In genomic region chrX:152336123-152336522, GRCm38 (mm10) we compare ENCODE assay signal across 10 mouse cellular contexts. TPM values are rescaled to one million over a fixed set of nuclear protein-coding genes. Genes with fewer than 3 reads are reported as not detected.
A peak's percentile ranks its signal among the peaks of the same experiment; 100 is the strongest.
DNase-seq lines count a peak whose midpoint lies in the region; ATAC-seq and TF ChIP-seq lines count a peak whose summit lies in the region.
"Not testable (repeated sequence)": the region's sequence is repeated elsewhere in the genome, so short reads cannot be mapped to it uniquely, and the experiment has no call there.
"Had no signal": no experiment of that assay in that cellular context is flagged by ENCODE, and none has a peak within 500 bp of the region (broad histone marks: within the 10 kb centered on the region; RNA-seq: fewer than 3 reads in every experiment).

No protein-coding gene starts in this region.

- 46% methylated on average over 4 of the region's 4 CpGs for WGBS in forebrain, embryonic 12.5 days
- WGBS in heart, embryonic 12.5 days, result 36% methylated on average over 4 of the region's 4 CpGs
- WGBS in hindbrain, embryonic 15.5 days, result 32% methylated on average over 4 of the region's 4 CpGs
- 48% methylated on average over 4 of the region's 4 CpGs for WGBS in kidney, postnatal 0 days
- WGBS in liver, embryonic 13.5 days (ENCODE audit: insufficient replicate concordance), result 59% methylated on average over 4 of the region's 4 CpGs
- WGBS in midbrain, embryonic 10.5 days, result 53% methylated on average over 4 of the region's 4 CpGs
- WGBS in neural tube, embryonic 13.5 days, result 44% methylated on average over 4 of the region's 4 CpGs

- not testable (repeated sequence) for H3K4me1 ChIP-seq in brown adipose tissue, adult 24 weeks (ENCODE audit: control insufficient read depth, insufficient read depth, insufficient read length, low read length); heart, embryonic 12.5 days (replicated peaks); kidney, postnatal 0 days (replicated peaks; ENCODE audit: insufficient read depth, low read length); liver, embryonic 13.5 days (replicated peaks)
- H3K4me1 ChIP-seq in forebrain, embryonic 12.5 days, result peaks cover 22% of the 10 kb centered on the region
- H3K4me1 ChIP-seq in hindbrain, embryonic 15.5 days (replicated peaks), result peaks cover 23% of the 10 kb centered on the region
- H3K4me1 ChIP-seq in midbrain, embryonic 10.5 days, result peaks cover 21% of the 10 kb centered on the region
- H3K4me1 ChIP-seq in neural tube, embryonic 13.5 days (replicated peaks), result peaks cover 30% of the 10 kb centered on the region

- peak overlapping the region; percentile 48; the same call in 1 of the 2 replicates for H3K4me3 ChIP-seq in brown adipose tissue, adult 24 weeks (ENCODE audit: insufficient read depth, low read depth, low read length)
- H3K4me3 ChIP-seq in forebrain, embryonic 12.5 days (replicated peaks), result peak overlapping the region; percentile 27; the same call in 1 of the 2 replicates
- H3K4me3 ChIP-seq in heart, embryonic 12.5 days, result peak overlapping the region; percentile 34
- H3K4me3 ChIP-seq in hindbrain, embryonic 15.5 days; kidney, postnatal 0 days (replicated peaks; ENCODE audit: low read depth, low read length); neural tube, embryonic 13.5 days: not testable (repeated sequence)
- H3K4me3 ChIP-seq in liver, embryonic 13.5 days (replicated peaks), result peak overlapping the region; percentile 54
- peak overlapping the region; percentile 48 for H3K4me3 ChIP-seq in midbrain, embryonic 10.5 days

- peaks cover 18% of the 10 kb centered on the region for H3K36me3 ChIP-seq in forebrain, embryonic 12.5 days (replicated peaks)
- peaks cover 23% of the 10 kb centered on the region for H3K36me3 ChIP-seq in heart, embryonic 12.5 days
- peaks cover 13% of the 10 kb centered on the region; the same call in 1 of the 2 replicates for H3K36me3 ChIP-seq in hindbrain, embryonic 15.5 days
- H3K36me3 ChIP-seq in kidney, postnatal 0 days (ENCODE audit: insufficient read depth, low read length); liver, embryonic 13.5 days: not testable (repeated sequence)
- H3K36me3 ChIP-seq in midbrain, embryonic 10.5 days, result peaks cover 29% of the 10 kb centered on the region
- H3K36me3 ChIP-seq in neural tube, embryonic 13.5 days, result peaks cover 20% of the 10 kb centered on the region

- H3K9me3 ChIP-seq in forebrain, embryonic 12.5 days; heart, embryonic 12.5 days (replicated peaks); hindbrain, embryonic 15.5 days; kidney, postnatal 0 days (replicated peaks; ENCODE audit: low read length); liver, embryonic 13.5 days (replicated peaks); midbrain, embryonic 10.5 days (replicated peaks); neural tube, embryonic 13.5 days: not testable (repeated sequence)

- peak overlapping the region; percentile 30 for H3K4me2 ChIP-seq in forebrain, embryonic 12.5 days
- H3K4me2 ChIP-seq in heart, embryonic 12.5 days, result peak overlapping the region; percentile 63
- H3K4me2 ChIP-seq in hindbrain, embryonic 15.5 days, result peak overlapping the region; percentile 55
- H3K4me2 ChIP-seq in kidney, postnatal 0 days (ENCODE audit: low read length), result peak overlapping the region; percentile 35; the same call in 1 of the 2 replicates
- peak overlapping the region; percentile 62 for H3K4me2 ChIP-seq in liver, embryonic 13.5 days
- peak overlapping the region; percentile 50 for H3K4me2 ChIP-seq in neural tube, embryonic 13.5 days

- TF ChIP-seq CTCF in kidney, postnatal 0 days (IDR thresholded peaks at IDR 0.05; ENCODE audit: low read depth), result not testable (repeated sequence)

- not testable (repeated sequence) for H3K9ac ChIP-seq in forebrain, embryonic 12.5 days; heart, embryonic 12.5 days; hindbrain, embryonic 15.5 days; kidney, postnatal 0 days (ENCODE audit: low read depth, low read length); liver, embryonic 13.5 days; neural tube, embryonic 13.5 days

- not testable (repeated sequence) for DNase-seq in kidney, postnatal 0 days (ENCODE audit: low spot score); liver, embryonic 13.5 days; midbrain, embryonic 10.5 days (ENCODE audit: low spot score)

- H3K27me3 ChIP-seq in forebrain, embryonic 12.5 days, result peaks cover 55% of the 10 kb centered on the region
- H3K27me3 ChIP-seq in heart, embryonic 12.5 days (replicated peaks), result peaks cover 28% of the 10 kb centered on the region
- peaks cover 25% of the 10 kb centered on the region for H3K27me3 ChIP-seq in hindbrain, embryonic 15.5 days
- H3K27me3 ChIP-seq in kidney, postnatal 0 days (ENCODE audit: insufficient read depth, low read length); liver, embryonic 13.5 days: not testable (repeated sequence)
- H3K27me3 ChIP-seq in midbrain, embryonic 10.5 days (ENCODE audit: low read depth, poor library complexity, severe bottlenecking), result peaks cover 88% of the 10 kb centered on the region
- H3K27me3 ChIP-seq in neural tube, embryonic 13.5 days, result peaks cover 66% of the 10 kb centered on the region

- ATAC-seq in forebrain, embryonic 12.5 days (ENCODE audit: low FRiP score), result peak; percentile 42
- not testable (repeated sequence) for ATAC-seq in heart, embryonic 12.5 days (ENCODE audit: insufficient number of reproducible peaks, low FRiP score); hindbrain, embryonic 15.5 days (ENCODE audit: low FRiP score, low read depth); liver, embryonic 13.5 days (ENCODE audit: low read depth)
- ATAC-seq in kidney, postnatal 0 days (replicated peaks; ENCODE audit: low FRiP score, low read depth), result 0 out of 2 replicates have a peak, but pooled peaks have one; percentile 2
- peak; percentile 40 for ATAC-seq in neural tube, embryonic 13.5 days (ENCODE audit: low read depth)

- not testable (repeated sequence) for H3K27ac ChIP-seq in brown adipose tissue, adult 24 weeks (replicated peaks; ENCODE audit: low read depth, low read length); heart, embryonic 12.5 days (ENCODE audit: poor library complexity, severe bottlenecking); kidney, postnatal 0 days; liver, embryonic 13.5 days
- H3K27ac ChIP-seq in forebrain, embryonic 12.5 days, result peak overlapping the region; percentile 97; the same call in 1 of the 2 replicates
- peak overlapping the region; percentile 92 for H3K27ac ChIP-seq in hindbrain, embryonic 15.5 days (replicated peaks)
- peak overlapping the region; percentile 93 for H3K27ac ChIP-seq in midbrain, embryonic 10.5 days (replicated peaks)
- peak overlapping the region; percentile 93 for H3K27ac ChIP-seq in neural tube, embryonic 13.5 days (replicated peaks)

RNA-seq across cellular contexts. Expression of gene Tspyl2, which starts 6.1 kb away (rescaled TPM):
- 7.0 and 7.7 TPM in 2 replicates for polyA plus RNA-seq in brown adipose tissue, adult 24 weeks (2012; ENCODE audit: insufficient read depth, insufficient read length, missing spikeins)
- 48.3 and 49.7 TPM in 2 replicates for polyA plus RNA-seq in forebrain, embryonic 12.5 days (2016; fragmentation: Nextera tagmentation; extraction: Ambion mirVana)
- polyA plus RNA-seq in heart, embryonic 12.5 days (2016; fragmentation: Nextera tagmentation; extraction: Ambion mirVana), result 19.5 and 22.3 TPM in 2 replicates
- 53.1 and 63.9 TPM in 2 replicates for polyA plus RNA-seq in hindbrain, embryonic 15.5 days (2015; fragmentation: Nextera tagmentation; extraction: Ambion mirVana)
- 16.1 and 18.5 TPM in 2 replicates for polyA plus RNA-seq in kidney, postnatal 0 days (2015; fragmentation: Nextera tagmentation; extraction: Ambion mirVana)
- 6.1 and 7.4 TPM in 2 replicates for polyA plus RNA-seq in liver, embryonic 13.5 days (2015; fragmentation: Nextera tagmentation; extraction: Ambion mirVana)
- polyA plus RNA-seq in midbrain, embryonic 10.5 days (2016; fragmentation: Nextera tagmentation; extraction: Ambion mirVana), result 31.9 and 35.2 TPM in 2 replicates
- 56.7 and 57.7 TPM in 2 replicates for polyA plus RNA-seq in neural tube, embryonic 13.5 days (2015; fragmentation: Nextera tagmentation; extraction: Ambion mirVana)

RNA-seq across cellular contexts. Expression of gene Kantr, which starts 8.8 kb away (rescaled TPM):
- 2.9 and 3.3 TPM in 2 replicates for polyA plus RNA-seq in brown adipose tissue, adult 24 weeks (2012; ENCODE audit: insufficient read depth, insufficient read length, missing spikeins)
- polyA plus RNA-seq in forebrain, embryonic 12.5 days (2016; fragmentation: Nextera tagmentation; extraction: Ambion mirVana), result 19.1 and 19.2 TPM in 2 replicates
- polyA plus RNA-seq in heart, embryonic 12.5 days (2016; fragmentation: Nextera tagmentation; extraction: Ambion mirVana), result 8.8 and 10.9 TPM in 2 replicates
- polyA plus RNA-seq in hindbrain, embryonic 15.5 days (2015; fragmentation: Nextera tagmentation; extraction: Ambion mirVana), result 30.3 and 32.9 TPM in 2 replicates
- 10.3 and 10.4 TPM in 2 replicates for polyA plus RNA-seq in kidney, postnatal 0 days (2015; fragmentation: Nextera tagmentation; extraction: Ambion mirVana)
- polyA plus RNA-seq in liver, embryonic 13.5 days (2015; fragmentation: Nextera tagmentation; extraction: Ambion mirVana), result 2.5 and 2.9 TPM in 2 replicates
- 14.8 and 16.8 TPM in 2 replicates for polyA plus RNA-seq in midbrain, embryonic 10.5 days (2016; fragmentation: Nextera tagmentation; extraction: Ambion mirVana)
- polyA plus RNA-seq in neural tube, embryonic 13.5 days (2015; fragmentation: Nextera tagmentation; extraction: Ambion mirVana), result 25.1 and 25.3 TPM in 2 replicates

RNA-seq across cellular contexts. Expression of gene Gpr173, which starts 32.4 kb away (rescaled TPM):
- polyA plus RNA-seq in brown adipose tissue, adult 24 weeks (2012; ENCODE audit: insufficient read depth, insufficient read length, missing spikeins), result 1.2 TPM in 1 of 2 replicates, not detected in the other
- 6.8 and 8.4 TPM in 2 replicates for polyA plus RNA-seq in forebrain, embryonic 12.5 days (2016; fragmentation: Nextera tagmentation; extraction: Ambion mirVana)
- polyA plus RNA-seq in heart, embryonic 12.5 days (2016; fragmentation: Nextera tagmentation; extraction: Ambion mirVana), result 2.9 and 3.4 TPM in 2 replicates
- polyA plus RNA-seq in hindbrain, embryonic 15.5 days (2015; fragmentation: Nextera tagmentation; extraction: Ambion mirVana), result 10.3 and 10.5 TPM in 2 replicates
- 2.1 and 2.8 TPM in 2 replicates for polyA plus RNA-seq in kidney, postnatal 0 days (2015; fragmentation: Nextera tagmentation; extraction: Ambion mirVana)
- polyA plus RNA-seq in liver, embryonic 13.5 days (2015; fragmentation: Nextera tagmentation; extraction: Ambion mirVana), result 0.17 and 0.24 TPM in 2 replicates
- 4.4 and 7.1 TPM in 2 replicates for polyA plus RNA-seq in midbrain, embryonic 10.5 days (2016; fragmentation: Nextera tagmentation; extraction: Ambion mirVana)
- 9.2 and 9.5 TPM in 2 replicates for polyA plus RNA-seq in neural tube, embryonic 13.5 days (2015; fragmentation: Nextera tagmentation; extraction: Ambion mirVana)
- polyA plus RNA-seq: activated CD4-positive, CD25-positive, alpha-beta regulatory T cell, adult 4 months; macrophage had no signal
